Mouse (Mus musculus) ES-Bruce4 (cell line): Measurements from ENCODE around the gene Rbm15.

Experiments used
- CTCF ChIP-seq: IDR thresholded peaks from one replicate; pipeline ENCODE4 v1.8.1; 2011; ENCODE audit warnings: low read depth, low read length
- EP300 ChIP-seq: IDR thresholded peaks from 2 replicates; pipeline ENCODE4 v1.6.1; 2011; ENCODE audit warnings: low read depth, low read length; ENCODE audit not compliant: insufficient read depth
- POLR2A ChIP-seq: IDR thresholded peaks from one replicate; pipeline ENCODE4 v1.8.1; 2011; ENCODE audit warnings: low read length; ENCODE audit not compliant: insufficient read depth

DNA sequence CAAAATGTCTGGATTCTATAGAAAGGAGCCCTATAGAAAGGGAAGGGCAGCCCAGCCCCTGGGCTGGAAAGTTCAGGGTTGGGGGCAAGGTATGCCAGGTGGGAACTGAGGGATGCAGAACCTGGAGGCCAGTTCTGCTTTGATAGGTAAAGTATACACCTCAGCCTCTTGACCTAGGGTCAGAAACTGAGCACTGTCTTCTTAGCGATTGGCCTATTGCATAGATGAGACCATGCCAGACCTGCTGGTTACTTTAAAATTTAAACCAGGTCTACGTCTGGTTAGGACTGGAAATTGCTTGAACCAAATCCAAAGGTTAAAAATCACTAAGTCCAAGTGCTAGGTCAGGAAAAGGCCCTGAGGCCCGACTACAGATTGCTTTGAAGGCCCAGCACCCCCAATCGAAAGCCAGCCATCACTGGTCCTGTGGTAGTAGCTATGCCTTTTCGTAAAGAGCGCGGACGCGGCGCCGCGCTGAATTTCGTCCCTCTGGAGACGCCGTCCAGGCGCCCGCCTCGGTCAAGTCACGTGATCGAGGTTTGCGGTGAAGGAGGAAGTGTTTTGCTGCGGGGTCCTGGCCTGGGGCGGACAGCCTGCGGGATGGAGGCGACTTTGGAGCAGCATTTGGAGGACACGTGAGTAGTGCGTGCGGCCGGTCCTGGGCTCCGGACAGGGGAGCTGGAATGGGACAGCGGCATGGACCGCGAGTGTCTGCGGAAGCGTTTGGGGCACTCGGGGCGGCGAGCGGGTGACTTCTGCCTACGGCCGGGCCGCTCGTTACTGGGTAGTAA is 54.8 kb downstream of the Rbm15 start, which contains the start of gene Lamtor5:
- TF ChIP-seq CTCF: no peak
- TF ChIP-seq EP300: 0 out of 2 replicates have a peak, but pooled peaks have one; percentile 54
- no peak for TF ChIP-seq POLR2A
